Mouse (Mus musculus) retina, postnatal 1 day (tissue): ENCODE measurements at regions not wholly inside any gene's neighbourhood (a gene's known extent, or its start where the extent isn't known, plus 50 kb on each side); places are given as distances from the start of the nearest gene placed in this dataset.
A peak's percentile ranks its signal among the peaks of the same experiment; 100 is the strongest.

Experiments
- DNase-seq: peaks from one replicate; pipeline ENCODE4 v3.0.0-alpha.2; 2012

DNA sequence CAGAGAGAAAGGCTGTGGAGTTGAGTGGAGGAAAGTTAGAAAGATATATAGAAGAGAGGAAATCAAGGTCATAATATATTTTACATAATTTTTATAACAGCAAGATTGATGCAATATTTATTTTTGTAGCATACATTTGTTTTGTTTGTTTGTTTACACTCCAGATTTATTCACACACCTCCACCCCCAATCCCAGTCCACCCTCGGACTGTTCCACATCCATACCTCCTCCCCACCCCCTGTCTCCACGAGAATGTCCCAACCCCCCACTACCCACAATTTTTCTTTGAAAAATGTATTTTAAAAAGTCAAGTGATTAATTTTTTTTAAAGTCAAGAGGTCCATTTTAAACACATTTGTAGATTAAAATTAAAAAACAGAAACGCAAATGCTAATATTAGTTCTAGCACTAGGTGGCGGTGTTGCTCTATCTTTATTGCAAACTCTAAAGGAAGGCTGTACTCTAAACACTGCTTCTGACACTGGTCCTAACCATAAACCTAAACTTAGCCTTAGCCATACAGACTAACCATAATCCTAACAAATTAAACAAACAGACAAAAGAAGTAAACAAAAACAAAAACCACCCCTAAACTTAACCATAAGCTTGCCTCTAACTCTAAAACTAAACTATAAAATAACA is 67.8 kb downstream of the Olfr1505 start:
- DNase-seq, result peak; percentile 66

DNA sequence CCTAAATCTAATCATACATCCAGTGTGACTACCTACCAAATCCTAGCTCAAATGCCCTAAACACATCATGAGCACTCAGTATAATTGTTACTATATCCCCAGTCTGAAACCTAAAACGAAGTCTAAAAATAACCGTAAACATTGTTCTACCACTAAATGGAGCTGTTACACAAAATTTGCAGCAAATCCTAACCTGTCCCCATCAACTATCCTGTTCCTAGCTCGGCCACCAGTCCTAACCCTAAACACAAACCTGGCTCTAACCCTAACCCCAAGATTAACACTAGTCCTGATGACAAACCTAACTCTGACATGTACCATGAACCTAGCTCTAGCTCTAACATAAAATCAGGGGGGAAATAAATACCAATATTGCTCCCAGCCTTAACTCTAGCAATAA is 69.5 kb downstream of the Olfr1505 start:
- DNase-seq, result no peak
